Mouse (Mus musculus) Patski (cell line): ENCODE results near the gene Pdia6. TPM values are rescaled to one million over a fixed set of nuclear protein-coding genes. Genes with fewer than 3 reads are reported as not detected.

Experiments used
- ATAC-seq: fragments of 100-300 bp; one replicate; pipeline ENCODE4 v1.8.0; 2021
- CTCF ChIA-PET: fragments of 350-600 bp; sonication (Branson Sonifier 250); formaldehyde crosslinking; loops from one replicate; lab custom pipeline; 2022; ENCODE audit warnings: inconsistent platforms; lab: Charles Lee
- POLR2A ChIA-PET: fragments of 350-600 bp; sonication (Branson Sonifier 250); formaldehyde crosslinking; loops from one replicate; lab custom pipeline; 2022; ENCODE audit warnings: antibody characterized with exemption, inconsistent platforms; lab: Charles Lee
- DNase-seq: peaks from one replicate; pipeline ENCODE4 v3.0.0-alpha.2; 2011; ENCODE audit warnings: low read depth, low spot score
- H3K27me3 ChIP-seq: fragments of 371-371 bp; one replicate; pipeline ENCODE4 v1.5.1; 2021
- CTCF ChIP-seq: fragments of 100-300 bp; IDR thresholded peaks from one replicate; pipeline ENCODE4 v1.5.1; 2021
- in situ Hi-C: fragments of 300-500 bp; cut with MboI; formaldehyde crosslinking; loops from 3 replicates; pipeline ENCODE4 v1.11.1; 2018; ENCODE audit warnings: low pct_unique_long_range_greater_than_20kb, mixed read lengths
- polyA plus RNA-seq: library from polyadenylated mRNA; unstranded; gene quantifications from one replicate; pipeline ENCODE4 v1.2.3, GENCODE M21; 2021

The Pdia6 gene
- polyA plus RNA-seq, 1 experiment from 2014 or later, result 402 TPM

DNA sequence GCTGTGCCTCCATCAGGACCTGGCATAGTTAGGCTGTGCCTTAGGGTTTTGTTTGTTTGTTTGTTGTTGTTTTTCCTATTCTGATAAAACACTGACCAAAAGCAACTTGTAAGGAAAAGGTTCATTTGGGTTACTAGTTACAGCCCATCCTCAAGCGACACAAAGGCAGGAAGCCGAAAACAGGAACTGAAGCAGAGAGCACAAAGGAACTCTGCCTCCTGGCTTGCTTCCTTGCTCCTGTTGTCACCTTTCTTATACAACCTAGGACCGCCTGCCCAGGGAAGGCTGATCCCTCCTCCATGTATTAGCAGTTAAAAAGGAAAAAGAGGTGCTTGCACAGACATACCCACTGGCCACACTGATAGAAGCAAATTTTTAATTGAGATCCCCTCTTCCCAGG is 2.5 kb upstream of the Pdia6 start:
- no peak for TF ChIP-seq CTCF
- POLR2A ChIA-PET, result no interaction called here
- no peaks in the 10 kb centered on the region for H3K27me3 ChIP-seq
- DNase-seq (no peak), ATAC-seq (no peak)
- CTCF ChIA-PET, result no interaction called here
- in situ Hi-C loops, result loop anchor here (5.0 kb wide), 1 partner anchor 452 kb away; the partner anchor contains the start of gene E2f6

DNA sequence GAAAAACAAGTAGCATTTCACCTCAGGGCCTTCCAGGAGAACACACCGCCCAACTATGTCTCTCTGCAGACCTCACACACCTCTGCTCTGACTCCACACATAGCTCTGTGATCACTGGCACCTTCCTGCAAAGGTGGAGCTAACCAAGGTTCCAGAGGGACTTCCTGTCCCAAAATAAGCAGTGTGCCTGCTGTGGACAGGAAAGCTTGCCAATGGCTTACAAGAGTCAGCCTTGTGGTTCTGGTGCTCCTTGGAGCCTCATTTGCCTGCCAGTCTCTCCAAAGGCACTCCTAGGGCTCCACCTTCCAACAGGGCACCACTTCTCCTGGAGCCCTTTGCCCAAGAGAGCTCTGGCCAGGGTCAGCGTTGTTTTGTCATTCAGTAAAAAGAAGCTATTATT is 1.5 kb upstream of the Pdia6 start:
- POLR2A ChIA-PET, result no interaction called here
- H3K27me3 ChIP-seq, result no peaks in the 10 kb centered on the region
- in situ Hi-C loops, result loop anchor here (5.0 kb wide), 1 partner anchor 453 kb away; the partner anchor contains the start of gene E2f6
- ATAC-seq (no peak), DNase-seq (no peak)
- TF ChIP-seq CTCF, result no peak
- CTCF ChIA-PET, result no interaction called here

DNA sequence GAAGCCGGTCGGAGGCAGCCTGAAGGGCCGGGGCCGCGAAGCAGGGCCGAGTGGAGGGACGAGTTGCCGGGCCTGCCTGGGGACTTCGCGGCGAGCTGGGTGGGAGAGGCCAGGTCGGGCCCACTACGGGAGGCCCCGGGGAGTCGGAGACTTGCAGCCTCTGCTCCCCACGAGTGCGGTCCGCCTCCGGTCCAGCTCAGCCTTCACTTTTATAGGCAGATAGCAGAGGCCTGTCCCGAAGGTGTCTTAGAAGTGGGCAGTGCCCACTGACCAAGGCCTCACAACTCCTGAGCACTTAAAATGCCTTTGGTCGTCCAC is 287 bp downstream of the Pdia6 start:
- POLR2A ChIA-PET, result no interaction called here

DNA sequence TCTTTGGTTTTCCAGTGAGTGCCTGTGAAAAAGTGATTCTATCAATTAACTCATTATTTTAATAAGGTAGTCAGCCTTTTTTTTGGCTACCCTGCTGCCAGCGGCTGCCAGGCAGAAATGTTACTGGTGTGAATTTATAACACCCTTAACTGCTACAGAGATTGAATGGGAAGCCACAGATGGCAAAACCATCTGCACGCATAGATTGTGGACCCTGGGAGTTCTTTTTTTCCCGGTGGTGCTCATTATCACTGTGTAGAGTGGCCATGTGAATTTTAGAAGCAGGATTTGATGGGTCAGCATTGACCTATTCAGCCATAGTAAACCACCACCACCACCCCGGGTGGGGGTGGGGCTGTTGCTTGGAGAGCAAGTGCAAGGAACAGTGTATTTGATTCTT is 971 bp downstream of the Pdia6 start:
- ATAC-seq, result no peak
- in situ Hi-C loops, result no loop called here
- DNase-seq, result no peak
- no peaks in the 10 kb centered on the region for H3K27me3 ChIP-seq
- ChIA-PET POLR2A (no interaction called here), CTCF (no interaction called here)
- no peak for TF ChIP-seq CTCF

More for the DNA sequence above, 287 bp downstream of the Pdia6 start:
- no peaks in the 10 kb centered on the region for H3K27me3 ChIP-seq
- in situ Hi-C loops, result no loop called here
- CTCF ChIA-PET, result interaction anchor here (1.6 kb wide), 1 partner anchor 10 kb away, joined by 5 read pairs; no protein-coding TSS in a partner anchor
- TF ChIP-seq CTCF, result no peak
- ATAC-seq (peak; percentile 45), DNase-seq (no peak)

DNA sequence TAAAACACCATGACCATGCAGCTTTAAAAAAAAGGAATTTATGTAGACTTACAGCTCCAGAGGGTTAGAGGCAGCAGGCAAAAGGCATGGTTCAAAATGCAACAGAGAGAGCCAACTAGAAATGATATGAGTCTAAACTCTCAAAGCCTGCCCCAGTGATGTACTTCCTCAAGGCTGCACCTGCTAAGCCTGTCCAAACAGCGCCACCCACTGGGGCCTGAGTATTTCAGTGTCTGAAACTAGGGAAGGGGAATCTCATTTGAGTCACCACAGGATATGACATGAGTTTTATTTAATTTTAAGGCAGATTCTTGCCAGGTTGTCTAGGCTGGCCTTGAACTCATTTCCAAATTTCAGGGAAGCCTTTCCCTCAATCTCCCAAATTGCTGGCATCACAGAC is 4.9 kb downstream of the Pdia6 start:
- no peak for DNase-seq
- ATAC-seq, result no peak
- H3K27me3 ChIP-seq, result no peaks in the 10 kb centered on the region
- CTCF ChIA-PET, result interaction anchor here (1.6 kb wide), 1 partner anchor 11 kb away, joined by 3 read pairs; no protein-coding TSS in a partner anchor
- in situ Hi-C loops, result no loop called here
- TF ChIP-seq CTCF, result peak; percentile 70
- POLR2A ChIA-PET, result no interaction called here

DNA sequence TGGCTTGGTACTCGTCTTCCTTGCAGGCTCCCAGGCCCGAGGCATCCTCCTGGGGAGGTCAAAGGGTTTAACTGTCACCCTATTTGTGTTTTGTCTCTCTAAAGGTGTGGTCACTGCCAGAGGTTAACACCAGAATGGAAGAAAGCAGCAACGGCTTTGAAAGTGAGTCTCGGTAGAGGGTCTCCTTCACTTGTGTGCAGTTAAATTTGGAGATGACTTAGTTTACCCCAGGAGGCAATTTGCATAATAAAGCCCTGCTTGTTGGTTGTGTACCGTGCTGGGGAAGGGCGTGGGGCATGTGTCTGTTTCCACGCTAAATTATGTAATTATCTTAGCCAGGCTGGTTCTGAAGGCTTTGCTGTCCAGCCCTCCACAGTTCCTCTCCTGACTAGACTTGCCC is 7.5 kb downstream of the Pdia6 start:
- no peak for ATAC-seq
- no peak for TF ChIP-seq CTCF
- in situ Hi-C loops, result no loop called here
- CTCF ChIA-PET, result no interaction called here
- no peaks in the 10 kb centered on the region for H3K27me3 ChIP-seq
- DNase-seq, result no peak
- POLR2A ChIA-PET, result no interaction called here

DNA sequence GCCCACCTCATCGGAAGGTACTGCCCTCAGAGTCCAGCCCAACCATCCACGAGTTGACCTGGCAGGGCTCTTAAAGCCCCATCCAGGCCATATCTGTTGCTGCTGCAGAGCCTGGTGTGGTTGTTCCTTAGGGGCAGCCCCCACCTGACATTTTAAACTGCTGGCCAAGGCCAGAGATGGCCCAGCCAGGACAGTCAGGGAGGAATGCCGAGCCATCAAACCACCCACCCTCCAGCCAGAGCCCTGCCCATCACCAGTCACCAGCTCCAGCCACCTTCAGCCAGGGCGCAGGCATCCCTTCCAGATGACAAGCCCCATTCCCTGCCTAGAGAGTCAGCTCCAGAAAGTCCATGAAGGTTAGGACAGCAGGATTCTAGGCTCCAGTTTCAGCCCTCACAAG is 22.2 kb downstream of the Pdia6 start:
- POLR2A ChIA-PET, result no interaction called here
- no peak for TF ChIP-seq CTCF
- DNase-seq, result no peak

DNA sequence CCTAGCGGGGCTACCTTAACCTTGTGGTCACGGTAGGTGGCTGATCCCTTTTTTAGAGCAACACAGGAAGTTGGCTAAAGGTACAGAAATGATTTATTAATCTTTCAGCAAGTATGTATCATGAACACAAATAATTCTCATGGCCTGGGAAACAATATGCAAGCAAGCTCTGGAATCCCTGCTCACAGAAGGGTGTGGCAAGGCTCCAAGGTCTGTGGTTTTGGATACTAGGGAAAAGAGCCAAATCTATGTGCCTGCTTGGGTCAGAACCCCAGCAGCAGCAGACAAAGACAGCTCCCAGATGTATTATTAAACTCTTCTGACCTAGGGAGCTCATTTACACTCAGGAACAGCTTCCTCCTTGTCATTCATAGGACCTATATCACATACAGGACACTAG is 22.7 kb downstream of the Pdia6 start:
- no peak for TF ChIP-seq CTCF
- no peaks in the 10 kb centered on the region for H3K27me3 ChIP-seq
- DNase-seq (no peak), ATAC-seq (no peak)
- ChIA-PET CTCF (no interaction called here), POLR2A (no interaction called here)
- in situ Hi-C loops, result no loop called here

More for the DNA sequence above, 22.2 kb downstream of the Pdia6 start:
- in situ Hi-C loops, result no loop called here
- ATAC-seq, result peak; percentile 1
- H3K27me3 ChIP-seq, result no peaks in the 10 kb centered on the region
- CTCF ChIA-PET, result no interaction called here

DNA sequence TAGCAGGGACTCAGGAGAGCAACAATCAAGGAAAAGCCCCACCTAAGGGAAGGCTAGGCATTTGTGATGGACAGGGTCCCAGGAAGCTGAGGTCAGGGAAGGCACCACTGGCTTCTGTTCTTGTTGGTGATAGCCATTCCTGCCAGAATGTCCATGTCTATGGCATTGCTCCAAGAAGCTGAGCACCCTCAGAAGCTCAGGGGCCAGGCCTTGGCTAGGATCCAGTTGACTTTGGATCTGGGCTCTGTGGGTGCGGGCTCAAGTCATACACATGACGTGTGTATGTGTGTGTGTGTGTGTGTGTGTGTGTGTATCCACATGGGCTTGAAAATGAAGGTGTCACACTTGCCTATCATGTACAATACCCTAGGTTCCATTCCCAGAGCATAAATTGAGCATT is 23.6 kb downstream of the Pdia6 start:
- ATAC-seq, result no peak
- in situ Hi-C loops, result no loop called here
- TF ChIP-seq CTCF, result no peak
- H3K27me3 ChIP-seq, result no peaks in the 10 kb centered on the region
- ChIA-PET POLR2A (no interaction called here), CTCF (no interaction called here)
- DNase-seq, result no peak

DNA sequence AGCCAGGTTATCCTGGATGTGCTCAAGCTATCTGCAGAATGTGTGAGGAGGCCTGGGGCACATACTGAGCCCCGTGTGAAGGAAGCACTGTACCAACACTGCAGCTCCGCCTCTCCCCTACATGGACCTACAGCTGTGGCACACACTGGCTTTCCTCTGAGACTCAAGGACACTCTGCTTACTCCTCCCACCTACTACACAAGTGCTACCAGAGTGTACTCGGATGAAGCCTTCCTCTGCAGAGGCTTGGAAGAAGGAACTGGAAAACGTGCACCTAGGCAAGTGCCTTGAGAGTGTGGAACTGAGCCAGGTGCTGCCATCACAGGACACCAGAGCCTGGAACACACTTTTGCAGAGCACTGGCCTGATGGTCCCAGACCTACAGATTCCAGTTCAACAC is 24.2 kb downstream of the Pdia6 start:
- no peaks in the 10 kb centered on the region for H3K27me3 ChIP-seq
- POLR2A ChIA-PET, result no interaction called here
- CTCF ChIA-PET, result no interaction called here
- in situ Hi-C loops, result no loop called here
- no peak for ATAC-seq
- no peak for TF ChIP-seq CTCF
- no peak for DNase-seq

DNA sequence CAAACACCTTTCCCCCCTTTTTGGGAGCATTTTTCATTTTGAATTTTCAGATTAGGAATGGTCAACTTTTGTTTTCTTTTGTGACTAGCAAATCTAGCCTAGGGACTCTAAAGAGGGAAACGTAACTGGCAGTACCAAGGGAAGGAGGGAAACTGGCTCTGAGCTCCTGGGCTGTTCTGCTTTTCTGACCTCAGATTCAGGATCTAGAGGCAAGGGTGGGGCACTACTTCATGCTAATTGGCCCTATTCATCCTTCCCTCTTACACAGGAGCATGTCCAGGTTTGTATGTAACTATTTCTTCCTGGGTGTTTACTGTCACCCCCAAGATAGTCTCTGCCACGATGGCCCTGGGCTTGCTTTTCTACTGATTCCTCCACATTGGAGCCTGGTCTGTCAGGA is 30.6 kb downstream of the Pdia6 start:
- no peak for DNase-seq
- in situ Hi-C loops, result no loop called here
- H3K27me3 ChIP-seq, result peaks cover under 1% of the 10 kb centered on the region
- POLR2A ChIA-PET, result no interaction called here
- CTCF ChIA-PET, result no interaction called here
- ATAC-seq, result no peak
- no peak for TF ChIP-seq CTCF

DNA sequence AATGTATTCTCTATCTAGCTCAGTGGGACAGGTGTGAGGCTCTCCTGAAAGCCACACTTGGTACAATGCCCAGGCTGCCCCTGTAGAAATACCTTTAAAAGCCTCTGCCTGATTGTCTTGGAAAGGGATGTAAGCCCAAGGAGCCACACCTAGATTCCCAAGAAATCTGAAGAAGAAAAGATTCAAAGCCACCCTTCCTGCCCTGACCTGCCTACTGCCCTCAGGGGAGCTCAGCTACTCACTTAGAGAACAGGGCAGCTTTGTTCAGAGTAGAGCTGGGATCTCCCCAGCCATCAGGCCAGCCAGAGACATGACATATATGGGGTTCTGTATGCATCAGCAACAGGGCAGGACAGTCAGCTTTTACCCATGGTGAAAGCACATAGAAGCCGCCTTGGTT is 33.6 kb downstream of the Pdia6 start:
- ATAC-seq, result no peak
- CTCF ChIA-PET, result no interaction called here
- TF ChIP-seq CTCF, result no peak
- in situ Hi-C loops, result no loop called here
- DNase-seq, result no peak
- H3K27me3 ChIP-seq, result peaks cover 5% of the 10 kb centered on the region
- POLR2A ChIA-PET, result no interaction called here
